Mouse (Mus musculus): Measurements from ENCODE around the gene Snx18. TPM values are rescaled to one million over a fixed set of nuclear protein-coding genes. Genes with fewer than 3 reads are reported as not detected.
A peak's percentile ranks its signal among the peaks of the same experiment; 100 is the strongest.

The Snx18 gene
- total RNA-seq, 2 experiments from 2014 or later, result 22.6 to 22.8 TPM

DNA sequence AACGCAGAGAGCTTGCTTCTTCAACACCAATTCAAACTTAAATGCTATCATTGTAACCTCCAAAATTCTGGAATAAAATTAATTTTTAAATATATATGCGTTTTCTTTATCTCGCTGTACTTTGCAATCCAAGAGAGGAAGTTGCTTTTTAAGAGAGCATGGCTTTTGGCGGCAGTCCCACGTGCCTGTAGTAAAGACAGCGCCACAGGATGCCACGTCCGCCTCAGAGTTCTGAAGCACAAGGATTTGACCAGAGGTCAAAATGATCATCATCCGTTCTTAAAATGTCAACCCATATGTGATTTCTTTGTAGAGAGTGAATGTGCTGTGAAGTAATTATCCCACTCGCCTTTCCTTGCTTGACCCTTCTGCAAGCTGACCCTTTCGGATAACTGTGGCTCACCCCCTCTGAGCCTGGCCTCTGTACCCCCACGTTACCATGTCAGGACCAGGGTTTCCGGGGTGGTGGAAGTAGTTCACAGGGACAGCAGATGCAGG, 25.6 kb downstream of the Snx18 start:
- intact Hi-C loops (cut with DNase I), result no loop called here
- no peak for TF ChIP-seq CTCF (IDR thresholded peaks at IDR 0.05)
- Histone ChIP-seq H3K4me3 (no peak overlapping the region), H3K27ac (no peak overlapping the region)
- no peak for DNase-seq (ENCODE audit: extremely low spot score in 1 of 2, low spot score in 2 of 2)

DNA sequence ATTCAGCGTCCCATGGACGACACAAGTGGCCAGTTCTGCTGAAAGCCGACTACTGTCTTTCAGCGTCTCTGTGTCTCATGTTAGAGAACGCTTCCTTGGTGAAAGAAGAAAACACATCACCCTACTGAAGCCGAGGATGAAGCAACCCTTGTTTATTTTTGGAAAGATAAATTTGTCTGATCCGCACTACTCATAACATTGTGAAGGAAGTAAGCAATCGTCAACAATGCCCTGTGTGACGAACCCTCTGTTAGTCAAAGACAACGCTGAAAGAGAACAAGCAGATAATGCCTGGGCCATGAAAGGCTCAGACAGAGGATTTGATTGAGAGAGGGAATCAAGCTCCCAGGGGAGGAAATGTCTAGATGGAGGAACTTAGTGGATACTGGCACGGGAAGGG, 27.0 kb downstream of the Snx18 start:
- no peak for TF ChIP-seq CTCF (IDR thresholded peaks at IDR 0.05)
- Histone ChIP-seq H3K27ac (no peak overlapping the region), H3K4me3 (no peak overlapping the region)
- DNase-seq (ENCODE audit: extremely low spot score in 1 of 2, low spot score in 2 of 2), result no peak
- intact Hi-C loops (cut with DNase I), result no loop called here

DNA sequence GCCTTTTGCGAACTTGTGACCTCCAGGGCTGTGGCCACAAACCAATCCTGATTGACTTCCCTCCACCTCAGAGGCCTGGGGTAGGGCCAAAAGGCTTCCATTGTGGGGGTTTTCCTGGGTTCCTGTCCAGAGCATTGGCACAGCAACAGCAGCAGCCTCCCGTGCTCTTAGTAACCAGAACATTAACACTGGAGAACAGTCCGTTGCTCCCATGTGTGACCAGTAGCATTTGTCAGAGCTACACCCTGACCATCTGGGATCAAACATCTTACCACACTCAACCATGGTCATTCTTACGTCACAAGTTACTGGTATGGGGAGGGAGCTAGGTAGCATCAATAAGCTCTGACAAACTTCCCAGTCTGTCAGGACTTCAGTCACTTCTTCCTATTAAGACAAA, 28.1 kb downstream of the Snx18 start:
- Histone ChIP-seq H3K4me3 (no peak overlapping the region), H3K27ac (no peak overlapping the region)
- no peak for TF ChIP-seq CTCF (IDR thresholded peaks at IDR 0.05)
- intact Hi-C loops (cut with DNase I), result no loop called here
- DNase-seq (ENCODE audit: extremely low spot score in 1 of 2, low spot score in 2 of 2), result no peak

DNA sequence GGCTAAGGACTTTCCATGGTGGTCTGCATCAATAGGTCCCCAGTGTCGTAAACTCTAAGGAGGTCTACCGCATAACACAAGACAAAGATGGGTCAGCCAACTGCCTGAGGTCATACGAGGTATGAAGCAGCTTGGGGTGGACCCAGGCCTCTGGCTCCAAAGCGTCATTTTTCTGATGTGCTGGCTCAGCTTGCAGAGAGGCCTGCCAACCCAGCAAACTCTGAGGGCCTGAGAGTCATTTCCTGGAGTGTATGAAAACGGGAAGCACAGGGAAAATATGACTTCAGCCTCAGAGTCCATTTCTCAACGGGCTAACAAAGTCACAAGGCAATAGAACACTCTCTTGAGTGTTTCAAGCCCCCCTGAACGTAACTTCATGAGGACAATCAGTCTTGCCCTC, 28.9 kb downstream of the Snx18 start:
- intact Hi-C loops (cut with DNase I), result loop anchor here (2.0 kb wide), 1 partner anchor 25 kb away; no protein-coding TSS in a partner anchor
- no peak overlapping the region for H3K4me3 ChIP-seq
- no peak for TF ChIP-seq CTCF (IDR thresholded peaks at IDR 0.05)
- H3K27ac ChIP-seq, result no peak overlapping the region
- no peak for DNase-seq (ENCODE audit: extremely low spot score in 1 of 2, low spot score in 2 of 2)

DNA sequence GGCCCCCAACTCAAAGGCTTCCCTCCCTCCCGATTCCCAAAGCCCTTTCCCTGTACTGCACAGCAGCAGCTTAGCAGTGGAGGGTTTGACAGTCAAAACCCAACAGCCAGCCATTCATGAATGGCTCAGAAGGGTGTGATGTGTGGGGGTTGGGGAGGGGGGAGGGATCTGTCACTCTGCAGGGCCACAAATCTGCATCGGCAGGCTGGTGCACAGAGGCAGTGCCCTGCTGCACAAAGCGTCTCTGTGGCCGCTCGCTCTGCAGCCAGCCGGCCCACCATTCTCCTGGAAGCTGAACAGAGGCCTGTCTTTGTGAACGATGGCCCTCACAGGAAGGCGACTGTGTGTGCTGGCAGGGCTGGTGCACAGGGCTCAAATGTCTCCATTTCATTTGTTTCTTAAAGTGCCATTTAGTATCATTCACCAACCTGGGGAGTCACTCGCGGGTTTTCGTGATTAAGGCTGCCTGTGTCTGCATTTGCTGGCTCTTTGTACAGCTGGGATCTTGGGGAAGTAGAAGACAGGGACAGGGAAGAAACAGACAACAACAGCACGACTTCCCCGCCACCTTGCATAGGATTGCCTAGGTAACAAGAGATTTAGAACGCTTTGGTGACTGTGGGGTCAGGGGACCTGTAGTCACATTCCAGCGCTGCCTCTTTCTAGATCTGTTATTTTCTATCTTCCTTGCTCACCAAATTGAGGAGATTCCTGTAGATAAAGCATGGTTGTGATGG, 31.0 kb downstream of the Snx18 start:
- intact Hi-C loops (cut with DNase I), result no loop called here
- H3K4me3 ChIP-seq, result no peak overlapping the region
- H3K27ac ChIP-seq, result no peak overlapping the region
- DNase-seq (ENCODE audit: extremely low spot score in 1 of 2, low spot score in 2 of 2), result peak; percentile 32 to 41
- TF ChIP-seq CTCF (IDR thresholded peaks at IDR 0.05), result no peak

DNA sequence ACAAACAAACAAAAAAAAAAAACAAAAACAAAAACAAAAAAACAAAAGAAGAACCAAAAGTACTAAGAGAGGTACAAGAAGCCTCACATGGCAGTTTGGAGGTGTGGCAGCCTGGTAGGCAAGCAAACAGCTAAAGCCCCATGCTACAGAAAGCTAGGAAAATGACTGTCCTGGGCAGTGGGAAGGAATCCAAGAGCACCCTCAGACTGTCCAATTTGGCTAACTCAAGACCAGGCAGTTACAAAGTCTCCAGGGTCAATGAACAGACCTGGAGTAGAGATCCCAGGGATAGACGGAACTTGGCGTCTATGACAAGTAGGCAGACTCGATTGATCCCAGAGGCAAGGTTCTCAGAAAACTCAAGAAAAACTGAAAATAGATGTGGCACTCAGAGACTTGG, 32.8 kb downstream of the Snx18 start:
- intact Hi-C loops (cut with DNase I), result no loop called here
- Histone ChIP-seq H3K4me3 (no peak overlapping the region), H3K27ac (no peak overlapping the region)
- no peak for TF ChIP-seq CTCF (IDR thresholded peaks at IDR 0.05)
- no peak for DNase-seq (ENCODE audit: extremely low spot score in 1 of 2, low spot score in 2 of 2)

DNA sequence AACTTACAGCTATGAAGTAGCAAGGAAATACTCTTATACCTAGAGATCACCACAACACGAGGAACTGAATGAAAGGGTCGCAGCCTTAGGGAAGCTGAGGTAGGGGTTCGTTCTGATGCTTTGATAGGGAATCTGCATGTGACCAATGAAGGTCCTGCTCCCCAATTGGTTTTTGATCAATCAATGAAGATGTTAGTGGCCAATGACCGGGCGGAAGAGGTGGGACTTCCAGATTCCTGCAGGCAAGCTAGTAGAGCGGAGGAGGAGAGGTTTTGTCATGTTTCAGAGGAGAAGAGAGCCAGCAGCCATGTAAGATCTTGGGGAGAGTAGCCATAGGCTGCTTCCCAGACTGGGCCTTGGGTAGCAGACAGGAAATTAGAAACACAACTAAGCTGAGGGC, 33.9 kb downstream of the Snx18 start:
- no peak overlapping the region for H3K4me3 ChIP-seq
- no peak overlapping the region for H3K27ac ChIP-seq
- TF ChIP-seq CTCF (IDR thresholded peaks at IDR 0.05), result no peak
- DNase-seq (ENCODE audit: extremely low spot score in 1 of 2, low spot score in 2 of 2), result no peak
- intact Hi-C loops (cut with DNase I), result no loop called here

DNA sequence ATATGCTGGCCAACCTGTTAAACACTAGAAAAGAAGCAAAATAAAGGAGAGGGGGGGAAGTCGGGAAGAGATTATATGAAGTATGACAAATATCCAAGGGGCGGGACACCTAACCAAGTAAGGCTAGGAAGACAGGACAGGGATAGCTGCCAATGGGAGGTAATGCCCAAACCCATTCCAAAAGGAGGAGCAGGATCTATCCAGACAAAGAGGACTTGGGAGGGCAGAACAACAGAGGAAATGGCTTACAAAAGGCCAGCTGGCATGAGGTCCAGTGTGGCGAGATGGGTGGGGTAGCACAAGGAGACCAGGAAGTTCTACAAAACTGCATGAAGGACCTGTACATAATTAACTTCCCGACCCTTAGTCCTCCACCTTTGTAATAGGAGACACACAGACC, 34.8 kb downstream of the Snx18 start:
- Histone ChIP-seq H3K4me3 (no peak overlapping the region), H3K27ac (no peak overlapping the region)
- no peak for DNase-seq (ENCODE audit: extremely low spot score in 1 of 2, low spot score in 2 of 2)
- intact Hi-C loops (cut with DNase I), result no loop called here
- TF ChIP-seq CTCF (IDR thresholded peaks at IDR 0.05), result no peak

DNA sequence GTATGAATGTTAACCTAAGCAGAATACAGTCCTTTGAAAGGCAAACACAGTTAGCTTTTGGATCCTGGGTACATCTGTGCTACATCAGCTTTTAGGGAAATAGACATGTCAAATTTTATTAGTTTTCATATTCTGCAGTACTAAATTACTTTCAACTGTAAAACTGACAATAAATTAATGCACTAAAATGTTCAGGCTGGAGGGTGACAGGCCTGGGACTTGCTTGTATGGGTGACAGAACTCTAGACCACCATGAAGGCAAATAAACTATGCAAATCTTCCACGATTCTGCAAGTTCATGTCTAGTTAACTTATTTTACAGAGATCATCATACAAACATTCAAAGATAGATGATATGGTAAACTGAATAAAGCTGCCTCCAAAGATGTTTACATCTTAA, 36.3 kb downstream of the Snx18 start:
- intact Hi-C loops (cut with DNase I), result no loop called here
- H3K4me3 ChIP-seq, result no peak overlapping the region
- H3K27ac ChIP-seq, result no peak overlapping the region
- DNase-seq (ENCODE audit: extremely low spot score in 1 of 2, low spot score in 2 of 2), result no peak
- TF ChIP-seq CTCF (IDR thresholded peaks at IDR 0.05), result no peak

DNA sequence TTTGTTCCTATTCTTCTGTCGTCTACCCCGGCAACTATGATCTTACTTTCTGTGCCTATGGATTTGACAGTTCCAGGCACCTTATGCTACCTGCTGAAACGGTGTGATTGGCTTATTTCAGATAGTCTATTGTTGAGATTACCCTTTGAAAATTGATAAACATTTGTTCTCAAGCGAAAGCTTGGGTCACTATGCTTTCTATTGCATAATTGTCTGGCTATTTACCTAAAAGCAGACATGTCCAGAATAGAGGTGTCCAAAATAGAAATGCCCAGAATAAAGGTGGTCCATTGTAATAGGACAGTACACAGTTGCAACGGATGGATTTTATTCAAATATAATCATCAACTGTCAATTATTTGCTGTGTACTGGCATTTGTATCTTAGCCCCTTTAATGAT, 36.9 kb downstream of the Snx18 start:
- intact Hi-C loops (cut with DNase I), result no loop called here

DNA sequence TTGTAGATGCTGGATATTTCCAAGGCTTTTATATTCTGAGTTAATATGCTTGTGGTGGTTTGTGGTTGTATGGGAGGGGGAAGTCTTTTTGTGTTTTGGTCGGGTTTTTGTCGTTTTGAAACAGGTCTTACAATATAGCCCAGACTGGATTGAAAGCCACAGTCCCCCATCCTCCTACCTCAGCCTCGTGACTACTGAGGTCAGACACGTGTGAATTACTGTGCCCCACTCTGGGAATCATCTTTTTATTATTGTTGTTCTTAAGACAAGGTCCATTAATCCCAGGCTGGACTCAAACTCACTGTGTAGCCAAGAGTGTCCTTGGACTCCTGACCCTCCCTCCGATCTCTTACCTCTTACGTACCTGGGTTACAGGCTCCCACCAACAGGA, 38.0 kb downstream of the Snx18 start:
- DNase-seq (ENCODE audit: extremely low spot score in 1 of 2, low spot score in 2 of 2), result no peak
- no peak overlapping the region for H3K27ac ChIP-seq
- no peak for TF ChIP-seq CTCF (IDR thresholded peaks at IDR 0.05)
- H3K4me3 ChIP-seq, result no peak overlapping the region
- intact Hi-C loops (cut with DNase I), result no loop called here

More for the DNA sequence above, 36.9 kb downstream of the Snx18 start:
- no peak for TF ChIP-seq CTCF (IDR thresholded peaks at IDR 0.05)
- no peak overlapping the region for H3K27ac ChIP-seq
- no peak for DNase-seq (ENCODE audit: extremely low spot score in 1 of 2, low spot score in 2 of 2)
- no peak overlapping the region for H3K4me3 ChIP-seq

DNA sequence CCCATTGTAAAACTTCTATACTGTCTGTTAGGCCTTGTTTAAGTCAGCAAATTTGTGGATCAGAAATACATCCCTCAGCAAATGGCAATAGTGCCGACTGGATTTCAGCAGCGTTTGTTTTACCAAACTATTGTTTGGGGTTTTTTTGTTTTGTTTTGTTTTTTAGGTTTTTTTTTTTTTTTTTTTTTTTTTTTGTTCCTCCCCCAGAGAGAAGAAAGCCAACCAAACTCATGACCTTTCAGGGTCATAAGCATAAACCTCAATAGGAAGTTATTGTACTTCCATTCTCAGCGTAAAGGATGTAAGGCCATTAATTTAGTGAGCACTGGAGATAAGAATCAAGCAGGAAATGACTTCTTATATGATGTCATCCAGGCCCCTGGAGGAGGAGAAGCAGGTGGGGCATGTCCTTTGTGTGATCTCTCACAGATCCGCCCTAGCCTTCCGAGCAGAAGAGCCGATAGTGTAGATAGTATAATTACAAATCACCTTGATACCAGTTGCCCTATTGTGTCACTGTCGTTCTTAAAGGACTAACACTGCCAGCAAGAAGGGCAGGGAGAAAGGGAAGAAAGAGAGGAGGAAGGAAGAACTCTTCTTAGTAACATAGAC, 38.5 kb downstream of the Snx18 start:
- intact Hi-C loops (cut with DNase I), result no loop called here
- Histone ChIP-seq H3K4me3 (no peak overlapping the region), H3K27ac (no peak overlapping the region)
- TF ChIP-seq CTCF (IDR thresholded peaks at IDR 0.05), result no peak
- no peak for DNase-seq (ENCODE audit: extremely low spot score in 1 of 2, low spot score in 2 of 2)

DNA sequence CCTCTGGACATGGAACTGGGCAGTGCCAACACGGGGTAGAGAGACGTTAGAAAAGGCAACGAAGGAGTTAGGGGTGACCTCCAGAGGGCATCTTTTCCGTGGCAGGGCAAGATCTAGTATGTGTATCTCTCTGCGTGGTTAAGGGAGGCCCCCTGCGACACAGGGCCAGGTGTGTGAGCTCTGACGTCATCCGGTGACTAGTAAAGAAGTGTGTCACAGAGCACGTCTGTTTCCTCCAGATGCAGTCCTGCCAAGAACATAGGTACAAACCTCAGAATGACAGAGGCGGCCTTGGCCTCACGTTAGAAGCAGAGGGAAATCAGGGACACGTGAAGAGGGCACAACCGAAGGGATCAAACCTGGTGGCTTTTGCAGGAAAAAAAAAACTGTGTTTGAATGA, 44.1 kb downstream of the Snx18 start:
- no peak overlapping the region for H3K27ac ChIP-seq
- intact Hi-C loops (cut with DNase I), result no loop called here
- no peak for DNase-seq (ENCODE audit: extremely low spot score in 1 of 2, low spot score in 2 of 2)
- no peak for TF ChIP-seq CTCF (IDR thresholded peaks at IDR 0.05)
- no peak overlapping the region for H3K4me3 ChIP-seq
